Mouse (Mus musculus) left cerebral cortex, adult 9 months (tissue): ENCODE results near the gene Lyve1.
A peak's percentile ranks its signal among the peaks of the same experiment; 100 is the strongest.

Experiments used
- DNase-seq, 2 experiments: peaks; one replicate each; pipeline ENCODE4 v3.0.0; 2022; ENCODE audit warnings: low spot score in 2 of 2

The Lyve1 gene

GRCm38 (mm10) chr7:110853611-110854010 lies 9.4 kb downstream of the Lyve1 start:
- no peak for DNase-seq

GRCm38 (mm10) chr7:110851541-110852203 lies 11.4 kb downstream of the Lyve1 start:
- DNase-seq = no peak

GRCm38 (mm10) chr7:110848371-110848770 lies 14.7 kb downstream of the Lyve1 start:
- DNase-seq = no peak

GRCm38 (mm10) chr7:110847321-110847720 lies 15.7 kb downstream of the Lyve1 start:
- no peak for DNase-seq

GRCm38 (mm10) chr7:110843916-110844874 lies 18.8 kb downstream of the Lyve1 start, which contains the start of gene Rnf141:
Rnf141 (minus strand) TSS chr7:110844457.
- DNase-seq = peak; percentile 69 to 94

GRCm38 (mm10) chr7:110840332-110840731 lies 22.7 kb downstream of the Lyve1 start:
- no peak for DNase-seq

GRCm38 (mm10) chr7:110834522-110834921 lies 28.5 kb downstream of the Lyve1 start:
- DNase-seq = no peak

GRCm38 (mm10) chr7:110834018-110834417 lies 29.0 kb downstream of the Lyve1 start:
- DNase-seq = no peak

GRCm38 (mm10) chr7:110833024-110833423 lies 30.0 kb downstream of the Lyve1 start:
- no peak for DNase-seq

- no peak for DNase-seq
Observed at GRCm38 (mm10) chr7:110823995-110824953, 38.8 kb downstream of the Lyve1 start.

- DNase-seq = no peak
Observed at GRCm38 (mm10) chr7:110823593-110823992, 39.4 kb downstream of the Lyve1 start.

GRCm38 (mm10) chr7:110823076-110823475 lies 40.0 kb downstream of the Lyve1 start:
- DNase-seq = no peak

GRCm38 (mm10) chr7:110822055-110822454 lies 41.0 kb downstream of the Lyve1 start:
- DNase-seq = no peak

- peak in 1 of 2 experiments; percentile 54 for DNase-seq
Observed at GRCm38 (mm10) chr7:110821653-110822052, 41.4 kb downstream of the Lyve1 start.

- peak in 1 of 2 experiments; percentile 42 for DNase-seq
Observed at GRCm38 (mm10) chr7:110821068-110821467, 42.0 kb downstream of the Lyve1 start.

- no peak for DNase-seq
Observed at GRCm38 (mm10) chr7:110818787-110819350, 44.2 kb downstream of the Lyve1 start.

GRCm38 (mm10) chr7:110818206-110818605 lies 44.8 kb downstream of the Lyve1 start:
- no peak for DNase-seq

GRCm38 (mm10) chr7:110816037-110816436 lies 47.0 kb downstream of the Lyve1 start:
- DNase-seq = peak in 1 of 2 experiments; percentile 64

GRCm38 (mm10) chr7:110813983-110814382 lies 49.1 kb downstream of the Lyve1 start:
- DNase-seq = no peak

GRCm38 (mm10) chr7:110811529-110811928 lies 51.5 kb downstream of the Lyve1 start:
- no peak for DNase-seq

GRCm38 (mm10) chr7:110810995-110811394 lies 52.0 kb downstream of the Lyve1 start:
- DNase-seq = no peak
